Mouse (Mus musculus): ENCODE results near the gene Hddc3. TPM values are rescaled to one million over a fixed set of nuclear protein-coding genes. Genes with fewer than 3 reads are reported as not detected.

Hddc3 gene
- 14.5 and 19.6 TPM in 2 replicates for polyA plus RNA-seq (2012; rRNA removed; ENCODE audit: low replicate concordance)

DNA sequence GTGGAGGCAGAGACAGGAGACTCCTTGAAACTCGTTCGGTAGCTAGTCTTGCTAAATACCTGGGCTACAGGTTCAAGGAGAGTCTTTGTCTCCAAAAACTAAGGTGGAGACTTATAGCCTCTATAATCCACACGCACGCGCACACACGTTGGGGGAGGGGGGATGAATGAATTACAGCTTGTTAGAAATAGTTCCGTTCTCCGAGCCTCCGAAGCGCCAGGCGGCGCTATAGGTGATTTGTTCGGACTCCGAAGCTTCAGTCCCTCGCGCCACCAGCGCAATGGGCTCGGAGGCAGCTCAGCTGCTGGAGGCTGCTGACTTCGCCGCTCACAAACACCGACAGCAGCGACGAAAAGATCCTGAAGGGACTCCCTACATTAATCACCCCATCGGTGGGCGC, at the start of gene Hddc3:
TSS of gene Hddc3 (plus strand) at position 247 of the 400 bp plus-strand sequence.

DNA sequence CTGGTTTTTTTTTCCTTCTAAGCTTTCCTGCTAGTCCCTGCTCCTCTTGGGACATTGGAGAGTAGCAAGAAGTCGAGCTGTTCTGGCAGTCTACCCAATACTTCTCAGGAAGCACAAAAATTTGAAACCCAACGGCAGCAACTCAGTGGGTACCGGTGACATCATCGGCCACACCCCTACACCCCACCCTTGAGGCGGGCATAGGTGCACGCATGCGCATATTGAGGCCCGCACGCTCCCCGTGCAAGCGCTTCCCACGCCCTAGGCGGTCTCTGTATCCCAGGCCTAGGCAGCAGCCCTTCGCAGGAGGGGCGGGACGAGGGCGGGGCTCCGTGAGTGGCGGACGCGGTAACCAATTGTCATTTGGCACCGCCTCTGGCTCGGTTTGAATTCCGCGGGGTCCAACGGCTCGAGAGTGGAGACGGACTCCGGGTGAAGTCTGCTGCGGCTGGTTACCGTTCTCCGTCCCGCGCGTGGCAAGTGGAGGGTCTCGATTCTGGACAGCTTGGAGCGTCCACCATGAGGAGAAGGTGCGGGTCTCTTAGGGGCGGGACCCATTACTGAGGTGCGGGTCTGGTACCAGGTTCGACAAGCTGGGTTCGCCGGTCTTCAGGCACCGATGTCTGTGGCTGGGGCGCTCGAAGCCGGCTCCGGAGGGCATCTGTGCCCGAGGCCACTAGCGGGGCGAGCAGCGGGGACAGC, 48.7 kb upstream of the Hddc3 start, which contains the start of gene Prc1:
TSS of gene Prc1 (plus strand) at position 389 of the 702 bp plus-strand sequence.

DNA sequence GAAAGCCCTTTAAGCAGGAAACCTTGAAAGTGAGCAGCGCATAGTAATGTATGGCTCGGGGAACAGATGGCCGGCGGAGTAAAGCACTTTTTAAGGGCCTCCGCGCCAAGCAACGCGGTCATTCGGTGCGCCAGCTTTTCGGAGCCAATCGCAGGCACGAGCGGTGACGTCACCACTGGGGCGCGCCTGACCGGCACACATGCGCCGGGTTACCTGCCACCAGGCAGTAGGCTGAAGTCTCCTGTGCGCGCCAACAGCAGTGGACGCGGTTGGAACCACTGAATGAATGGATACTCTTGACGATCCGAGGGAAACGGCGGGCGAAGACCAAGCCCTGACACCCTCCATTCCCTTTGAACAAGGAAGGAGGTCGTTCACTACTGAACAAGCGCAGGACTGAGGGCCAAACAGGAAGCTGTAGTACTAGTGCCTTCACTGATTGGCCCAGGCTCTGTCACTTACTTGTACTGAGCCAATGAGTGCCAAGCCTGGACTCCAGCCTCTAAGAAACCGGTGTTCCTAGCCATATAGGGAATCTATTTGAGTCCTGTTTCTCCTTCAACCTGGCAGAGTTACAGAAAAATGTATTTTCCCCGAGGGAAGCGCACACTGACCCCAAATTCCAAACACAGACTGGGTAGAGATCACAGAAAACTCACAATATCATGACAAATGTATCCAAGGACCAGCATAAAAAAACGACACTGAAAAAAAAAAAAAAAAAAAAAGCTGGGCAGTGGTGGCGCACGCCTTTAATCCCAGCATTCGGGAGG, 18.7 kb upstream of the Hddc3 start, which contains the start of gene Rccd1:
TSS of gene Rccd1 (minus strand) at position 412 of the 773 bp plus-strand sequence.

DNA sequence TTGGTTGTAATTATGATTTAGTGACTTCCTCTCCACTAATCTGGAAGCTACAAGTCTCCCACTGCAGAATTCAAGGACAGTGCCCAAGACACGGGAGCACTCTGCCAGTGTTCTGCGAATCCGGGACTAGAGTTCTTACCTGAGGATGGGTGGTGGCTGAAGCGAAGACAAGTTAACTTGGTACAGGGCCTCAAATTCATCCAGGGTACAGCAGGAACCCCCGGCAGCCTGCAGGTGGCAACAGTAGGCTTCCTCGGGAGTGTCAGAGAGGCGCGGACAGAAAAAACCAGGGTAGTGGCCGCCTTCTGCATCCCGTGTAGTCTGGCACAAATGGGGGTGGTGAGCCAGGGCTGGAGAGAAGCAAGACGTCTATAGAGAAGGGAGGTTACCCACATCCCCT, 2.1 kb upstream of the Hddc3 start, which contains the start of gene Unc45a:
TSS of gene Unc45a (minus strand) at position 213 of the 400 bp plus-strand sequence.

DNA sequence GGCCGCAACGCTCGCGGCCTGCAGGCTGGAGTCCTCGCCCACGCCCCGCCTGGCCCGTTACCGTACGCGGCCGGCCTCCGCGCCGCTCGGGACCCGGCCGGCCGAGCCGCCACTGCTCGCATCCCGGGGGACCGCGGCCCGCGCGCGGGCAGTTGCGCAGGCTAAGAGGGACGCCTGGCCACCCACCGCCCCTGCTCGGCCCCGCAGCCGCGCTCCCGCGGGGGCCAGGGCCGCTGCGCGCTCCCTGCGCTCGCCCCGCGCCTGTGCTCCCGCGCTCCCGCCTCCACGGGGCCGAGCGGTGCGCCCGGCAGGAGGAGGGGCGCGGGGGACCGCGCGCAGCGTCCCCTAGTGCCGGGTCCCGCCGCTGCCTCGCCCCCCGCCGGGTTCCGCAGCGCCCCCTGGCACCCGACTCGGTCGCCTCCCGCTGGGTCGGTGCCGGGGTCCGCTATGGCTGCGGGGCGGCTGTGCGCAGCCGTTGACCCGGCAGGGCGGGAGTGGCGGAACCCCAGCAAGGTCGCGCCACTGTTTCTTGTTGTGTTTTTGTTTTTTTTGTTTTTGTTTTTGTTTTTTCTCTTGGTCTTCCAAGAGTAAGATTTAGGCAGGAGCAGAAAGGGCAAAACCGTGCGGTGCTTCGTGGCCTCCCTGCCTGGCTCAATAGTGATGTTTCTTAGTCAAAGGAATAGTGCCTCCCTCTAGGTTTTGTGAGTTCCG, 28.3 kb downstream of the Hddc3 start, which contains the start of gene Man2a2:
TSS of gene Man2a2 (minus strand) at position 335 of the 711 bp plus-strand sequence.

DNA sequence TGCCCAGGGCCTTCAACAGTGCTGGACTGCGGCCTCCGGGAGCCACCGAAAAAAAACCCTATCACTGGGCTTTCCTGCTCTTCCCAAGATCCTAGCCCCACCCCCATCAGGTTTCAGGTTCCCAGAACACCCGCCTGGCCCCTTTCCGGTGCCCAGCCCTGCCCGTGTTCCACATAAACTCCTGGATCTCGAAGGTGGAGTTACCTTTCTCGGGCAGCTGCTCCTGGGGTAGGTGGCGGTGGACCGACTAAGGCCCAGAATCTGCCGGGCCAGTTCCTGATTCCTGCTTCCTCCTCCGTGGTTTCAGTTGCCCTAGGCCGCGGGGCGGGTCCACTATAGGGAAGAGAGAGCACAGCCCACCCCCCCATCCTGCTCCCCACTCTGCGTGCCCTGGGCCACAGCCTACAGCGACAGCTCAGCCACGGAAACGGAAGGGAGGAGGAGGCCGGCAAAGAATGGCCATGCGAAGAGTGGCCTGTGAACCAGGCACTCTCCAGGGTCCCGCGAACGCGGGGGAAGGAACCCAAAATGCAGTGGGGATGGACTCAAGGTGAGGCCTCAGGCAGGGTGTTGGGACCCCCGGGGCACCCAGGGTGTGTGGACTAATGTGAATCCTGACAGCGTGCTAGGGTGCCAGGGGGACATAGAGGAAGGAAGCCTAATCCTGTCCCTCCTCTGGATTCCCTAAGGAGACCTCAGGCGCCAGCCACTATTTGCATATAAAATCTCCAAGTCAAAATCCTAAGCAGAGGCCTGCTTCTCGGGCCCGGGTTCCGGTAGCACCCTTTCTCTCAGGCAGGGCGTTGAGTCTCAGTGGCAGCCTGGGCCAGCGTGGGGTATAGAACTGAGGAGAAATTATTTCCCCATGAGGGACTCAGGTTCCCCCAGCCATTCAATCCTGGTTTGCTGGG, 45.0 kb downstream of the Hddc3 start, which contains the start of gene Fes:
TSS of gene Fes (minus strand) at position 314 of the 911 bp plus-strand sequence.

Other genes with a start within 250 kb of the Hddc3 start
- 66.2 and 67.7 TPM in 2 replicates for gene Idh2, start 227.7 kb upstream of the Hddc3 start, polyA plus RNA-seq (2012; rRNA removed; ENCODE audit: low replicate concordance)
- gene Sema4b, start 156.3 kb upstream of the Hddc3 start, polyA plus RNA-seq (2012; rRNA removed; ENCODE audit: low replicate concordance), result 55.3 and 79.0 TPM in 2 replicates
- 543 and 731 TPM in 2 replicates for gene Cib1, start 110.3 kb upstream of the Hddc3 start, polyA plus RNA-seq (2012; rRNA removed; ENCODE audit: low replicate concordance)
- 2.1 and 3.7 TPM in 2 replicates for gene Gdpgp1, start 110.2 kb upstream of the Hddc3 start, polyA plus RNA-seq (2012; rRNA removed; ENCODE audit: low replicate concordance)
- 0.05 TPM in 1 of 2 replicates, not detected in the other for gene Ttll13, start 96.7 kb upstream of the Hddc3 start, polyA plus RNA-seq (2012; rRNA removed; ENCODE audit: low replicate concordance)
- gene Ngrn, start 81.9 kb upstream of the Hddc3 start, polyA plus RNA-seq (2012; rRNA removed; ENCODE audit: low replicate concordance), result 10.9 and 12.6 TPM in 2 replicates
- gene Vps33b, start 73.5 kb upstream of the Hddc3 start, polyA plus RNA-seq (2012; rRNA removed; ENCODE audit: low replicate concordance), result 7.4 and 8.3 TPM in 2 replicates
- gene Prc1, start 48.7 kb upstream of the Hddc3 start, polyA plus RNA-seq (2012; rRNA removed; ENCODE audit: low replicate concordance), result 7.4 and 10.6 TPM in 2 replicates
- gene Rccd1, start 18.6 kb upstream of the Hddc3 start, polyA plus RNA-seq (2012; rRNA removed; ENCODE audit: low replicate concordance), result 4.8 and 5.1 TPM in 2 replicates
- 40.9 and 49.0 TPM in 2 replicates for gene Unc45a, start 2.1 kb upstream of the Hddc3 start, polyA plus RNA-seq (2012; rRNA removed; ENCODE audit: low replicate concordance)
- 23.8 and 33.0 TPM in 2 replicates for gene Man2a2, start 28.3 kb downstream of the Hddc3 start, polyA plus RNA-seq (2012; rRNA removed; ENCODE audit: low replicate concordance)
- 10.6 and 12.4 TPM in 2 replicates for gene Fes, start 44.8 kb downstream of the Hddc3 start, polyA plus RNA-seq (2012; rRNA removed; ENCODE audit: low replicate concordance)
- 90.7 and 95.4 TPM in 2 replicates for gene Furin, start 62.3 kb downstream of the Hddc3 start, polyA plus RNA-seq (2012; rRNA removed; ENCODE audit: low replicate concordance)
- 0.08 TPM in 1 of 2 replicates, not detected in the other for gene Blm, start 192.0 kb downstream of the Hddc3 start, polyA plus RNA-seq (2012; rRNA removed; ENCODE audit: low replicate concordance)